Mouse (Mus musculus): Measurements from ENCODE around the gene Mpv17l2. TPM values are rescaled to one million over a fixed set of nuclear protein-coding genes. Genes with fewer than 3 reads are reported as not detected.
A peak's percentile ranks its signal among the peaks of the same experiment; 100 is the strongest.

The Mpv17l2 gene
- polyA plus RNA-seq, 1 experiment from 2014 or later: 38.4 TPM

GRCm38 (mm10) chr8:70771217-70771616 lies 10.5 kb upstream of the Mpv17l2 start:
- no peak for ATAC-seq (replicated peaks)
- H3K4me1 ChIP-seq: peaks cover 43% of the 10 kb centered on the region

GRCm38 (mm10) chr8:70770748-70771147 lies 10.0 kb upstream of the Mpv17l2 start:
- Histone ChIP-seq H3K9me3 (no peaks in the 10 kb centered on the region), H3K9ac (no peak overlapping the region), H3K27ac (no peak overlapping the region), H3K27me3 (replicated peaks) (peaks cover 16% of the 10 kb centered on the region; the same call in 1 of the 2 replicates), H3K4me2 (no peak overlapping the region), H3K36me3 (replicated peaks) (peaks cover 40% of the 10 kb centered on the region), H3K4me1 (peaks cover 45% of the 10 kb centered on the region), H3K4me3 (no peak overlapping the region)
- 95% methylated on average over 13 of the region's 13 CpGs for WGBS
- no peak for ATAC-seq (replicated peaks)

More at GRCm38 (mm10) chr8:70771217-70771616, 10.5 kb upstream of the Mpv17l2 start:
- Histone ChIP-seq H3K27me3 (replicated peaks) (peaks cover 16% of the 10 kb centered on the region; the same call in 1 of the 2 replicates), H3K27ac (no peak overlapping the region), H3K4me3 (no peak overlapping the region), H3K36me3 (replicated peaks) (peaks cover 40% of the 10 kb centered on the region), H3K4me2 (no peak overlapping the region), H3K9me3 (no peaks in the 10 kb centered on the region), H3K9ac (no peak overlapping the region)
- WGBS: 89% methylated on average over 7 of the region's 7 CpGs

GRCm38 (mm10) chr8:70769858-70770257 lies 9.1 kb upstream of the Mpv17l2 start:
- WGBS: 79% methylated on average over 12 of the region's 12 CpGs

DNA sequence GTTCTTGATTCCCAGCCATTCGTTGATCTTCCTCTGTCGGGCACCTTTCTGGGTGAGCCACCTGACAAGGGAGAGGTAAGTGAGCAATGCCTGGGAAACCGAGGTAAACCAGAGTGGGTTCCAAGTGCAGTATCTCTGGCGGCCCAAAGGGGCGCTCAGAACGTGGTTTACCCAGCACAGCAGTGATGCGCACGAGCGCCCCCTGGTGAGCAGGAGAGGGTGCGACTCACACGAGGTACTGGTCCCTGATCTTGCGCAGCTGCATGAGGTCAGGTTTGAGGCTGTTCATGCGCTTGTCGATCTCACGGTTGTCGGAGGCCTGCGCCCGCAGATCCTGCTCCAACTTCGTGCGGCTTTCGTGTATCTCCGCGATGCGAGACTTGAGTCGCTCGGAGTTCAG lies 8.6 kb upstream of the Mpv17l2 start:
- H3K9ac ChIP-seq: no peak overlapping the region
- WGBS: 8% methylated on average over 26 of the region's 26 CpGs
- ATAC-seq (replicated peaks): peak; percentile 73
- H3K27me3 ChIP-seq (replicated peaks): peaks cover 16% of the 10 kb centered on the region; the same call in 1 of the 2 replicates
- H3K9me3 ChIP-seq: no peaks in the 10 kb centered on the region
- H3K27ac ChIP-seq: no peak overlapping the region
- no peak overlapping the region for H3K4me2 ChIP-seq
- H3K36me3 ChIP-seq (replicated peaks): peaks cover 35% of the 10 kb centered on the region
- peaks cover 36% of the 10 kb centered on the region for H3K4me1 ChIP-seq
- H3K4me3 ChIP-seq: no peak overlapping the region

More at GRCm38 (mm10) chr8:70769858-70770257, 9.1 kb upstream of the Mpv17l2 start:
- Histone ChIP-seq H3K4me2 (no peak overlapping the region), H3K4me3 (no peak overlapping the region), H3K36me3 (replicated peaks) (peaks cover 39% of the 10 kb centered on the region), H3K9me3 (no peaks in the 10 kb centered on the region), H3K27me3 (replicated peaks) (peaks cover 16% of the 10 kb centered on the region; the same call in 1 of the 2 replicates), H3K27ac (no peak overlapping the region), H3K4me1 (peaks cover 41% of the 10 kb centered on the region), H3K9ac (no peak overlapping the region)
- no peak for ATAC-seq (replicated peaks)

DNA sequence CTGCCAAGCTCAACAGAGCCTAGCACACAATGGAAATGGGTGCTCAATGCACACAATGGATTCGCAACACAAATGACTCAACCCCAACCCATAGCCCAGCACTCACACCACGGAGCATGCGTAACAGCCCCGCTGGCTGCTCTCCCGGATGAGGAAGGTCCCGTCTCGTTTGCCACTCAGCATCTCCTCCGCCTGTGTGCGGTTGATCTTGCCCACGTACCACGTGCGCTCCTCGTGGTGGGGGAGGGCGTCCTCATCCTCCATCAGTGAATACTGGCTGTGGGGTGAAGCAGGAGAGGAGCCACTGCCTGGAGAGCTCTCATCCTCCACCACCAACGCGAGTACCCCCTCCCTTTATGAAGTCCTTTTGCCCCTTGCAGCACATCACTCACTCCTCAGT lies 8.2 kb upstream of the Mpv17l2 start:
- Histone ChIP-seq H3K4me3 (no peak overlapping the region), H3K4me2 (no peak overlapping the region), H3K9ac (no peak overlapping the region), H3K27ac (no peak overlapping the region), H3K27me3 (replicated peaks) (peaks cover 16% of the 10 kb centered on the region; the same call in 1 of the 2 replicates), H3K9me3 (no peaks in the 10 kb centered on the region), H3K4me1 (peaks cover 32% of the 10 kb centered on the region), H3K36me3 (replicated peaks) (peaks cover 35% of the 10 kb centered on the region)
- peak; percentile 20 for ATAC-seq (replicated peaks)
- WGBS: 88% methylated on average over 16 of the region's 16 CpGs

DNA sequence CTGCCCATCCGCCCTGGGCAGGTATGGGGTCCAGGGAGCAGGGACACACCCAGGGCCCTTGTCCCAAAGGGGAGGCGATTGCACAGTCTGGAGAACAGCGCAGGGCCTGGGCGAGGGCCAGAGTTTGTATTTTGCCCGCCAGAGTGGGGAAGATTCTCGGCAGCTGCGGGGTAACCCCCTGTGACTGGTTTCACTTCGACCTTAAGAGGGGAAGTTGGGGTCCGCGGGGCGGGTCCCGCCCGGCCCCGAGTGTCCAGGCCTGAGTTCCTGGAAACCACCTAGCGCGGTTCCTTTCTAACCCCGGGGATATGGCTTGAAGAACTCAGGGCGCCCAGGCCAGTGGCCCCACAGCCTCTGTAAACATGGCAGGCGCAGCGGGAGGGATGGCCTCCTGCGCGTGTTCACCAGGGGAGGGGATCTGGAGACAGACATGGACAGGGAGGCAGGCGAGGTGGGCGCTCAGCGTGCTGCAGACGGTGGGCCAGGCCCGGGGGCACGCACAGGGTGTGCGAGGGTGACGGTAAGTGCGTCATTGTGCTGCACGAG lies 7.6 kb upstream of the Mpv17l2 start:
- H3K36me3 ChIP-seq (replicated peaks): peaks cover 35% of the 10 kb centered on the region
- peaks cover 25% of the 10 kb centered on the region for H3K4me1 ChIP-seq
- peaks cover 16% of the 10 kb centered on the region; the same call in 1 of the 2 replicates for H3K27me3 ChIP-seq (replicated peaks)
- ATAC-seq (replicated peaks): no peak; the same call in 1 of the 2 replicates
- H3K4me2 ChIP-seq: no peak overlapping the region
- no peak overlapping the region for H3K4me3 ChIP-seq
- H3K9ac ChIP-seq: no peak overlapping the region
- no peak overlapping the region for H3K27ac ChIP-seq
- H3K9me3 ChIP-seq: no peaks in the 10 kb centered on the region
- 96% methylated on average over 32 of the region's 32 CpGs for WGBS

DNA sequence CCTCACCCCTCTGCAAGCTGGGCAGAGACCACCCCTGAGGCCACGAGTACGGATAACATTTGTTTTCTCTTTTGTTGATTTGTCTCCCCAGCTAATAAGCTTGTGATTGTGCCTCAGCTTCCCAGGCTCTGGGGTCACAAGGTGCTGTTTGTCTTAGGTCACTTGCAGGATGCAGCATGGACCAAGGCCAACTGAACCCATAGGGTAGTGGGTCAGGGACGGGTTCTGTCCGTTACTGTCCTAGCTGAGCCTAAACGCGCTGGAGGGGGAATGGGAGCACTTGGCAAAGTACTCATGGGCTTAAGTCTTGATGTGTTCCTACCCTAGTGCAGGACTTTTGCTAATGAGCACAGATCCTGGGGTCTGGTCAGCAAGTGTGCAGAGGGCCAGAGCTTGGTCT lies 6.8 kb upstream of the Mpv17l2 start:
- no peak for ATAC-seq (replicated peaks)
- 82% methylated on average over 6 of the region's 6 CpGs for WGBS
- Histone ChIP-seq H3K9ac (no peak overlapping the region), H3K4me2 (no peak overlapping the region), H3K27me3 (replicated peaks) (peaks cover 16% of the 10 kb centered on the region; the same call in 1 of the 2 replicates), H3K36me3 (replicated peaks) (peaks cover 35% of the 10 kb centered on the region), H3K4me1 (peaks cover 17% of the 10 kb centered on the region), H3K9me3 (no peaks in the 10 kb centered on the region), H3K27ac (no peak overlapping the region), H3K4me3 (no peak overlapping the region)

GRCm38 (mm10) chr8:70766571-70767440 lies 6.1 kb upstream of the Mpv17l2 start:
- Histone ChIP-seq H3K9me3 (no peaks in the 10 kb centered on the region), H3K36me3 (replicated peaks) (peaks cover 31% of the 10 kb centered on the region), H3K27me3 (replicated peaks) (peaks cover 16% of the 10 kb centered on the region; the same call in 1 of the 2 replicates), H3K4me2 (peak overlapping the region; percentile 37), H3K4me3 (peak overlapping the region; percentile 6; the same call in 1 of the 2 replicates), H3K27ac (no peak overlapping the region), H3K9ac (peak overlapping the region; percentile 9; the same call in 1 of the 2 replicates), H3K4me1 (peaks cover 16% of the 10 kb centered on the region)
- 9% methylated on average over 21 of the region's 21 CpGs for WGBS
- no peak for ATAC-seq (replicated peaks)

GRCm38 (mm10) chr8:70765838-70766570 lies 5.3 kb upstream of the Mpv17l2 start:
- WGBS: 3% methylated on average over 34 of the region's 34 CpGs

GRCm38 (mm10) chr8:70765329-70765728 lies 4.6 kb upstream of the Mpv17l2 start:
- no peak overlapping the region for H3K27ac ChIP-seq
- H3K4me1 ChIP-seq: peaks cover 18% of the 10 kb centered on the region
- peaks cover 16% of the 10 kb centered on the region; the same call in 1 of the 2 replicates for H3K27me3 ChIP-seq (replicated peaks)
- H3K9me3 ChIP-seq: no peaks in the 10 kb centered on the region
- no peak overlapping the region for H3K4me3 ChIP-seq
- H3K9ac ChIP-seq: no peak overlapping the region
- peaks cover 17% of the 10 kb centered on the region for H3K36me3 ChIP-seq (replicated peaks)
- no peak for ATAC-seq (replicated peaks)
- H3K4me2 ChIP-seq: no peak overlapping the region
- 81% methylated on average over 9 of the region's 9 CpGs for WGBS

More at GRCm38 (mm10) chr8:70765838-70766570, 5.3 kb upstream of the Mpv17l2 start:
- peak overlapping the region; percentile 9; the same call in 1 of the 2 replicates for H3K9ac ChIP-seq
- H3K4me1 ChIP-seq: peaks cover 16% of the 10 kb centered on the region
- peaks cover 16% of the 10 kb centered on the region; the same call in 1 of the 2 replicates for H3K27me3 ChIP-seq (replicated peaks)
- peaks cover 23% of the 10 kb centered on the region for H3K36me3 ChIP-seq (replicated peaks)
- H3K4me2 ChIP-seq: peak overlapping the region; percentile 37
- no peak overlapping the region for H3K27ac ChIP-seq
- no peaks in the 10 kb centered on the region for H3K9me3 ChIP-seq
- H3K4me3 ChIP-seq: peak overlapping the region; percentile 6
- no peak for ATAC-seq (replicated peaks)

DNA sequence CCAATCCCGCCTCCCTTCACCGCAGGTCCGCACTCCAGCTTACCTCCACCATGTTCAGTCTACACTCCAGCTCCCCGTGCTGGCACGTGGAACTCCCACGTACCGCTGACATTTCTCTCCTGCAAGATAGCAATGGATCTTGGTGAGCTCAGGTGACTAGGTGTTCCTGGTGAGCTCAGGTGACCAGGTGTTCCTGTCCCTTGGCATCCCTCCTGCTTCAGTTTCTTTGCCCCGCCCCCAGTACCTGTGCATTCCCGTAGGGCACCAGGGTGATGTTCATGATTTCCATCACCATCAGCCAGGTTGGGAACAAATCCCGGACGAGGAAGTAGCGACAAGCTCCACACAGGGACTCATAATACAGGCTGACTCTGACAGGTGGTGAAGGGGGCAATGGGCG lies 3.9 kb upstream of the Mpv17l2 start:
- 94% methylated on average over 13 of the region's 13 CpGs for WGBS
- Histone ChIP-seq H3K9ac (no peak overlapping the region), H3K4me3 (no peak overlapping the region), H3K27ac (no peak overlapping the region), H3K4me1 (peaks cover 24% of the 10 kb centered on the region), H3K36me3 (replicated peaks) (peaks cover 16% of the 10 kb centered on the region; the same call in 1 of the 2 replicates), H3K4me2 (no peak overlapping the region), H3K27me3 (replicated peaks) (peaks cover 16% of the 10 kb centered on the region; the same call in 1 of the 2 replicates), H3K9me3 (no peaks in the 10 kb centered on the region)
- no peak for ATAC-seq (replicated peaks)

GRCm38 (mm10) chr8:70764026-70764425 lies 3.3 kb upstream of the Mpv17l2 start:
- Histone ChIP-seq H3K4me2 (no peak overlapping the region), H3K27me3 (replicated peaks) (peaks cover 16% of the 10 kb centered on the region; the same call in 1 of the 2 replicates), H3K36me3 (replicated peaks) (peaks cover 16% of the 10 kb centered on the region; the same call in 1 of the 2 replicates), H3K4me1 (peaks cover 31% of the 10 kb centered on the region), H3K9me3 (no peaks in the 10 kb centered on the region), H3K4me3 (no peak overlapping the region), H3K9ac (no peak overlapping the region), H3K27ac (no peak overlapping the region)
- ATAC-seq (replicated peaks): no peak
- WGBS: 86% methylated on average over 8 of the region's 8 CpGs

Data from midbrain, embryonic 15.5 days (tissue).